8 mouse cellular contexts compared by ENCODE assay signal in the genomic region with DNA sequence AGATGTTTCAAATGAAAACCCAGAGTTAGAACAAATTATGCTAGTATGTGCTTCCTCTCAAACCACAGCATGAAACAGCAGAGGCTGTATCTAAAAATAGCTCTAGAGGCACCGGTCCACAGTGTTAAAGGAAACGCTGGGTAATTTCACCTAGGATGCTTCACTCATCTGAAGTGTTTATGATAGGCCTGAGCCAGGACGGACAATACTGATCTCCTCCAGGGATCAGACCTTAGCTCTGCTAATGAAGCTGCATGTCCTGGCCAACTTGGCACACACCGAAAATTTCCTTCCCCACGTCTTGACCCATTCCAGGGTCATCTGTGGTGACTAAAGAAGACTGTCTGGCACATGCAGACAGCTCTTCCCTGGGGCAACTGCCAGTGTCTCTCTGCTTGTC. TPM values are rescaled to one million over a fixed set of nuclear protein-coding genes. Genes with fewer than 3 reads are reported as not detected.
DNase-seq lines count a peak whose midpoint lies in the region; ATAC-seq lines count a peak whose summit lies in the region.

No protein-coding gene starts in this region.

- peak; percentile 1 to 3 for DNase-seq in kidney, adult 8-10 months
- DNase-seq in kidney, adult 11 months, result no peak
- peak; percentile 22 for DNase-seq in induced T-regulatory cell, adult 2 months (ENCODE audit: low read depth)
- DNase-seq in ovary, postnatal 36 days (ENCODE audit: low spot score), result no peak
- DNase-seq in yolk sac, embryonic 10.5 days (ENCODE audit: low spot score), result no peak

- ATAC-seq in activated CD4-positive, CD25-positive, alpha-beta regulatory T cell, adult 4 months, result peak; percentile 93
- ATAC-seq in common myeloid progenitor, adult 5-6 weeks (replicated peaks; ENCODE audit: low read depth, poor library complexity, severe bottlenecking), result peak; percentile 62; the same call in 1 of the 2 replicates
- no peak for ATAC-seq in megakaryocyte-erythroid progenitor cell, adult 5-6 weeks (replicated peaks; ENCODE audit: low FRiP score, low TSS enrichment, poor library complexity, severe bottlenecking)

RNA-seq across cellular contexts. Expression of a gene that starts 29.4 kb away (rescaled TPM):
- polyA plus RNA-seq in activated CD4-positive, CD25-positive, alpha-beta regulatory T cell, adult 4 months (2017; shearing (Covaris generic)), result 10 to 100 TPM; 22.9 to 26.1 TPM
- 9.3 and 16.7 TPM in 2 replicates for total RNA-seq in common myeloid progenitor, adult 5-6 weeks (2017)
- total RNA-seq in megakaryocyte-erythroid progenitor cell, adult 5-6 weeks (2014; fragmentation: Nextera tagmentation), result 0.87 and 1.4 TPM in 2 replicates
- 5.4 and 5.9 TPM in 2 replicates for total RNA-seq in megakaryocyte-erythroid progenitor cell, adult 5-6 weeks (2017)

Comparison
In these comparisons a context has a peak if more than half of its experiments do, and no peak if none do; other contexts are left out.
1. DNase-seq: peak in kidney, adult 8-10 months (2 of 2) and induced T-regulatory cell, adult 2 months (single experiment); none in kidney, adult 11 months (single experiment), ovary, postnatal 36 days (single experiment) and yolk sac, embryonic 10.5 days (single experiment).